Mouse (Mus musculus) kidney, embryonic 15.5 days (tissue): Measurements from ENCODE around the gene Platr17. TPM values are rescaled to one million over a fixed set of nuclear protein-coding genes. Genes with fewer than 3 reads are reported as not detected.

Experiments
- ATAC-seq: fragments of 200-750 bp; cut with Nextera tagmentation; replicated peaks from 2 replicates; pipeline ENCODE4 v1.8.0; 2017; ENCODE audit warnings: moderate TSS enrichment; ENCODE audit not compliant: low FRiP score
- H3K27ac ChIP-seq: fragments of 300-500 bp; sonication (generic); 2 replicates; pipeline ENCODE4 v1.5.1; 2015; ENCODE audit warnings: mild to moderate bottlenecking, inconsistent platforms
- H3K27me3 ChIP-seq: fragments of 300-500 bp; sonication (generic); 2 replicates; pipeline ENCODE4 v1.6.1; 2015; ENCODE audit warnings: inconsistent platforms
- H3K36me3 ChIP-seq: fragments of 300-500 bp; sonication (generic); 2 replicates; pipeline ENCODE4 v1.6.1; 2015; ENCODE audit warnings: inconsistent platforms
- H3K4me1 ChIP-seq: fragments of 300-500 bp; sonication (generic); 2 replicates; pipeline ENCODE4 v1.6.1; 2015; ENCODE audit warnings: inconsistent platforms
- H3K4me2 ChIP-seq: fragments of 300-500 bp; sonication (generic); 2 replicates; pipeline ENCODE4 v1.6.1; 2015; ENCODE audit warnings: moderate library complexity, mild to moderate bottlenecking, inconsistent platforms
- H3K4me3 ChIP-seq: fragments of 300-500 bp; sonication (generic); replicated peaks from 2 replicates; pipeline ENCODE4 v1.5.1; 2015; ENCODE audit warnings: mild to moderate bottlenecking, inconsistent platforms
- H3K9ac ChIP-seq: fragments of 300-500 bp; sonication (generic); 2 replicates; pipeline ENCODE4 v1.6.1; 2015; ENCODE audit warnings: mild to moderate bottlenecking, inconsistent platforms
- H3K9me3 ChIP-seq: fragments of 300-500 bp; sonication (generic); replicated peaks from 2 replicates; pipeline ENCODE4 v1.6.1; 2016; ENCODE audit warnings: inconsistent platforms
- WGBS: fragments of 180-500 bp; shearing (Covaris S2); methylation state at CpG from one replicate; pipeline ENCODE4 v1.1.7; 2015; ENCODE audit warnings: mixed read lengths; 5-methylcytosine and 5-hydroxymethylcytosine counted together
- polyA plus RNA-seq: library from polyadenylated mRNA; unstranded; fragments of >200 nt; fragmentation: Nextera tagmentation; extraction: Ambion mirVana; gene quantifications from 2 replicates; pipeline ENCODE4 v1.2.1, GENCODE M21; 2015

Gene Platr17
- polyA plus RNA-seq, 1 experiment from 2014 or later, result 0.19 TPM

GRCm38 (mm10) chr17:33938783-33939182, 33.8 kb downstream of the Platr17 start:
- WGBS, result 67% methylated on average over 11 of the region's 11 CpGs
- ATAC-seq, result no peak
- H3K9ac ChIP-seq, result peak overlapping the region; percentile 86; the same call in 1 of the 2 replicates

GRCm38 (mm10) chr17:33940206-33940805, 35.4 kb downstream of the Platr17 start, which contains the start of the genes Pfdn6 and Wdr46:
Gene Pfdn6 (minus strand): TSS chr17:33940343.
Gene Wdr46 (plus strand): TSS chr17:33940660.
- H3K36me3 ChIP-seq, result peaks cover 66% of the 10 kb centered on the region
- H3K4me3 ChIP-seq, result peak within 1 kb of the TSS; percentile 90
- peak; percentile 87 for ATAC-seq
- H3K9ac ChIP-seq, result peak within 1 kb of the TSS; percentile 86
- H3K4me2 ChIP-seq, result peak within 1 kb of the TSS; percentile 94
- WGBS, result under 1% methylated on average over 36 of the region's 36 CpGs
- peaks cover 25% of the 10 kb centered on the region for H3K4me1 ChIP-seq
- no peaks in the 10 kb centered on the region for H3K9me3 ChIP-seq
- H3K27me3 ChIP-seq, result no peaks in the 10 kb centered on the region
- peak within 1 kb of the TSS; percentile 82 for H3K27ac ChIP-seq

More at GRCm38 (mm10) chr17:33938783-33939182, 33.8 kb downstream of the Platr17 start:
- Histone ChIP-seq H3K4me1 (peaks cover 25% of the 10 kb centered on the region), H3K27me3 (no peaks in the 10 kb centered on the region), H3K9me3 (no peaks in the 10 kb centered on the region), H3K36me3 (peaks cover 56% of the 10 kb centered on the region), H3K4me2 (peak overlapping the region; percentile 94), H3K27ac (no peak overlapping the region), H3K4me3 (peak overlapping the region; percentile 90)

DNA sequence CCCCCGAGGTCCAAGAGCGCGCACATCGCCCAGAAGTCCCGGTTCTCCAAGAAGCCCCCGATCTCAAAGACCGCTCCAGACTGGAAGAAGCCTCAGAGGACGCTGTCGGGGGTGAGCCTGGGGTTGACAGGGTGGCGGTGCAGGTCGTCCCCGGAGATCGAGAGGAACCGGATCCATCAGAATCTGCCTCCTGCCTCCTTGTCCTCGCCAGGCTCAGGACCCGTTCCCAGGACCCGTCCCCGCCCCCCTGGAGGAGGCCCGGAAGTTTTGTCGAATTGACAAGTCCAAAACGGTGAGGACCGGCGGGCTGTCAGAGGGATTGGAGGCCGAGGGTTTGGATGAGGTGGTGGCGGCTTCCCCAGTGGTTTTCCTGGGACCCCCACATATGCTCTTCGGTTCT, 36.0 kb downstream of the Platr17 start:
- no peaks in the 10 kb centered on the region for H3K9me3 ChIP-seq
- no peak overlapping the region for H3K27ac ChIP-seq
- H3K27me3 ChIP-seq, result no peaks in the 10 kb centered on the region
- WGBS, result 2% methylated on average over 26 of the region's 26 CpGs
- peak overlapping the region; percentile 94 for H3K4me2 ChIP-seq
- H3K36me3 ChIP-seq, result peaks cover 66% of the 10 kb centered on the region
- H3K9ac ChIP-seq, result peak overlapping the region; percentile 86
- ATAC-seq, result peak; percentile 41
- peaks cover 25% of the 10 kb centered on the region for H3K4me1 ChIP-seq
- peak overlapping the region; percentile 90 for H3K4me3 ChIP-seq

- peaks cover 25% of the 10 kb centered on the region for H3K4me1 ChIP-seq
Observed at GRCm38 (mm10) chr17:33941381-33941780, 36.4 kb downstream of the Platr17 start.

DNA sequence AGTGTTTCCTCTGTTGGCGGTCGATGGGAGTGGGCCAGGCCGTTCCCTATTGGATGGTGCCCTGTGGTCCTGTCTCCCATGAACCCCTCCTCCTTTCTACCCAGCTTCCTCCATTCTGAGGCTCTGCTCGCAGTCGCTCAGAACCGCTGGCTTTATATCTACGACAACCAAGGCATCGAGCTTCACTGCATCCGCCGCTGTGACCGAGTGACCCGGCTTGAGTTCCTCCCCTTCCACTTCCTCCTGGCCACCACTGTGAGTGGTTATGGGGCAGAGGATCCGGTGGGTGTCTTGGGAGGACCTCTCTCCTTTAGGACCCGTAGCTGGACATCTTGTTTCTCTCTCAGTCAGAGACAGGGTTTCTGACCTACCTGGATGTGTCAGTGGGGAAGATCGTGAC, 38.5 kb downstream of the Platr17 start:
- no peak overlapping the region for H3K4me2 ChIP-seq
- no peaks in the 10 kb centered on the region for H3K9me3 ChIP-seq
- peaks cover 25% of the 10 kb centered on the region for H3K4me1 ChIP-seq
- H3K9ac ChIP-seq, result no peak overlapping the region
- H3K27ac ChIP-seq, result no peak overlapping the region
- no peaks in the 10 kb centered on the region for H3K27me3 ChIP-seq
- peaks cover 68% of the 10 kb centered on the region for H3K36me3 ChIP-seq
- WGBS, result 92% methylated on average over 15 of the region's 15 CpGs
- H3K4me3 ChIP-seq, result no peak overlapping the region
- no peak for ATAC-seq

More at GRCm38 (mm10) chr17:33941381-33941780, 36.4 kb downstream of the Platr17 start:
- ATAC-seq, result no peak
- Histone ChIP-seq H3K4me3 (peak overlapping the region; percentile 90), H3K4me2 (peak overlapping the region; percentile 94), H3K9me3 (no peaks in the 10 kb centered on the region), H3K27me3 (no peaks in the 10 kb centered on the region), H3K36me3 (peaks cover 68% of the 10 kb centered on the region), H3K27ac (no peak overlapping the region), H3K9ac (peak overlapping the region; percentile 86)
- WGBS, result 60% methylated on average over 19 of the region's 19 CpGs

GRCm38 (mm10) chr17:33947430-33948089, 42.6 kb downstream of the Platr17 start:
- Histone ChIP-seq H3K27me3 (no peaks in the 10 kb centered on the region), H3K4me1 (peaks cover 31% of the 10 kb centered on the region), H3K36me3 (peaks cover 86% of the 10 kb centered on the region), H3K9ac (no peak overlapping the region), H3K4me3 (no peak overlapping the region), H3K27ac (no peak overlapping the region), H3K4me2 (no peak overlapping the region), H3K9me3 (no peaks in the 10 kb centered on the region)
- ATAC-seq, result no peak
- 89% methylated on average over 10 of the region's 10 CpGs for WGBS

DNA sequence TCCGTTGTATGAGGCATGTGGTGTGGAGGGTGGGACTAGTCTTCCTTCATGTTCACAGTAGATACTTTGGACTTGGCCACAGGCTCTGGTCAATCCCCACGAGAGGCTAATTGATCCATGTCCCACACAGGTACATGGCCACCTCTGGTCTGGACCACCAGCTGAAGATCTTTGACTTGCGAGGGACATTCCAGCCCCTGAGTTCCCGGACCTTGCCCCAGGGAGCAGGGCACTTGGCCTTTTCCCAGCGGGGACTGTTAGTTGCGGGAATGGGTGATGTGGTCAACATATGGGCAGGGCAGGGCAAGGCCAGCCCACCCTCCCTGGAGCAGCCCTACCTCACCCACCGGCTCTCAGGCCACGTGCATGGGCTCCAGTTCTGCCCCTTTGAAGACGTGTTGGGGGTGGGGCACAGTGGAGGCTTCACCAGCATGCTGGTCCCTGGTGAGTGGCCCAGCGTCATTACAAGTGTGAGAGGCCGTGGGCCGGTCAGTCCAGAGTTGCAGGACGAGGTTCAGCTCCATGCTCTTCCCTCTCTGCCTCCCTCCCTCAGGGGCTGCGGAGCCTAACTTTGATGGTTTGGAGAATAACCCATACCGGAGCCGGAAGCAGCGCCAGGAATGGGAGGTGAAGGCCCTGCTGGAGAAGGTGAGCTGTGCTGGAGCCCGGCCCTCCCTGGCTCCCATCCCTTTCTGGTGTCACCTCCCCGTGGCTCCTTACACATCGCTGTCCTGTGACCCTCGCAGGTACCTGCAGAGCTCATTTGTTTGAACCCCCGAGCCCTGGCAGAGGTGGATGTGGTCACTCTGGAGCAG, 43.4 kb downstream of the Platr17 start:
- peaks cover 86% of the 10 kb centered on the region for H3K36me3 ChIP-seq
- peaks cover 39% of the 10 kb centered on the region for H3K4me1 ChIP-seq
- H3K4me2 ChIP-seq, result no peak overlapping the region
- 84% methylated on average over 22 of the region's 22 CpGs for WGBS
- no peak for ATAC-seq
- H3K27me3 ChIP-seq, result no peaks in the 10 kb centered on the region
- no peaks in the 10 kb centered on the region for H3K9me3 ChIP-seq
- no peak overlapping the region for H3K4me3 ChIP-seq
- H3K27ac ChIP-seq, result no peak overlapping the region
- no peak overlapping the region for H3K9ac ChIP-seq

- peaks cover 86% of the 10 kb centered on the region for H3K36me3 ChIP-seq
- no peak for ATAC-seq
Observed at GRCm38 (mm10) chr17:33948905-33949537, 44.1 kb downstream of the Platr17 start.

DNA sequence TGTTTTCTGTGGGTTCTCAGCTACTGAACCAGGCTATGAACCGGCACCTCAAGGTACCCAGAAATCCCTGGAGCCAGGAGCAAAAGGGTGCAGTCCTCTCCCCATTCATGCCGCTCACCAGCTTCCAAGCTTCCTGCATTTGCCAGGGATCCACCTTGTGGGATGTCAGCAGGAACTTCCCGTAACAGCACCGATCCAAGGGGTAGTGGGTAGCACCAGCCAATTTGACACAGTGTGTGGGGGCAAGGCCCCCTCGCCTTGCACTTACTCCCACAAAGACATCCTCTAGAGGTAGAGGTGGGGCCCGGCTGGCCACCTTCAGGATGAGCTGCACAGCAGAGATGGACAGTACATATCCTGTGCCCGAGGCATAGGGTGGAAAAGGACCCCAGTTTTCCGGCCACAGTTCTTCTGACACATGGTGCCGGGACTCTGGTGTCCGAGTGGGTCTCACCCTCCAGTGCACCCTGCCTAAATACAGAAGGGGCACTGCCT, 45.2 kb downstream of the Platr17 start:
- Histone ChIP-seq H3K9ac (peak overlapping the region; percentile 51; the same call in 1 of the 2 replicates), H3K4me1 (peaks cover 53% of the 10 kb centered on the region), H3K27me3 (no peaks in the 10 kb centered on the region), H3K9me3 (no peaks in the 10 kb centered on the region), H3K4me3 (peak overlapping the region; percentile 49), H3K36me3 (peaks cover 77% of the 10 kb centered on the region), H3K4me2 (peak overlapping the region; percentile 81), H3K27ac (peak overlapping the region; percentile 94)
- no peak for ATAC-seq
- WGBS, result 73% methylated on average over 10 of the region's 10 CpGs

More at GRCm38 (mm10) chr17:33948905-33949537, 44.1 kb downstream of the Platr17 start:
- Histone ChIP-seq H3K4me1 (peaks cover 46% of the 10 kb centered on the region), H3K9ac (no peak overlapping the region), H3K4me2 (no peak overlapping the region), H3K27ac (no peak overlapping the region), H3K4me3 (no peak overlapping the region), H3K9me3 (no peaks in the 10 kb centered on the region), H3K27me3 (no peaks in the 10 kb centered on the region)
- 88% methylated on average over 19 of the region's 19 CpGs for WGBS

DNA sequence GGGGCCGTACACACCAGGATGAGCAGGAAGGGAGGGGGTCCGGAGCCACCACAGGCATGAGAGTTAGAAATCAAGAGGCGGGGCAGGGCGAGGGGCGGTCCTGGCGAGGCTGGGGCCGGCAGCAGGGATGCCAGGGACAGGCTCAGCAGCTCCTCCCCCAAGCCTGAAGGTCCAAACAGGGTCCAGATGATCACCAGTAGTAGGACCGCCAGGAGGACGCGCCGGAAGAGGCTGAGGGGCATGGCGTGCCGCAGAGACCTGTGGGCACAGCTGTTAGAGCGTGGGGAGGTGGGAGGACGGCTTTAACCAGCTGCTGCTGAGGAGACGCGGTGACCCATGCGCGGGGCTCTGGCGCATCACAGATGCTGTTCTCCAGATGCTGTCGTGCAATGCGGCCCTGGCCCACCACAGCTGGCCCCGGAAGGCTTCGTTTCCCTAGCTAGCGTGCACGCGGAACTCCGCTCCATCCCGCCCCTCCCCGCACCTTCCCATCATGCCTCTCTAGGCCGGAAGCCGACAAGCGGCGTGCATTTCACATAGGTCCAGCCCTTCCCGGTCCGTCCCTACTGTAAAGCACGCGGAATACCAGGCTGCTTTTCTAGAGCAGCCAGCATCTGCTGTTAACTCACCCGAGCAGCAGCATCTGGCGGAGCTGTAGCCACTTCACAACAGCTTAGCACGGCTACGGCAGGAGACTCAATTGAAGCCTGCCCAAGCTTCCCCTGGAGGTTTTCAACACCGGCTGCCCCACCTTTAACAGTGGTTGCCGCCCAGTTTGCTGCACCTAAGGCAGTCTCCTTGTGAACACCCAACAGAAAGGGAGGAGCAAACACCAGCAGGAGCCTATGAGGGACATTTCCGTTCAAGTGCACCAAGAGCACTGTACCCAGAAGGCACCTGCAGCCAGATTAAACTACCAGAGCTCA, 46.3 kb downstream of the Platr17 start, which contains the start of gene B3galt4:
TSS of gene B3galt4 (minus strand) at position 468 of the 926 bp plus-strand sequence.
- Histone ChIP-seq H3K27ac (peak within 1 kb of the TSS; percentile 94), H3K9me3 (no peaks in the 10 kb centered on the region), H3K27me3 (no peaks in the 10 kb centered on the region), H3K9ac (peak within 1 kb of the TSS; percentile 51), H3K4me3 (peak within 1 kb of the TSS; percentile 49), H3K36me3 (peaks cover 66% of the 10 kb centered on the region), H3K4me1 (peaks cover 53% of the 10 kb centered on the region), H3K4me2 (peak within 1 kb of the TSS; percentile 81)
- under 1% methylated on average over 45 of the region's 45 CpGs for WGBS
- peak; percentile 82 for ATAC-seq
